Comparison of ENCODE assay signal across 10 mouse cellular contexts in the genomic region with DNA sequence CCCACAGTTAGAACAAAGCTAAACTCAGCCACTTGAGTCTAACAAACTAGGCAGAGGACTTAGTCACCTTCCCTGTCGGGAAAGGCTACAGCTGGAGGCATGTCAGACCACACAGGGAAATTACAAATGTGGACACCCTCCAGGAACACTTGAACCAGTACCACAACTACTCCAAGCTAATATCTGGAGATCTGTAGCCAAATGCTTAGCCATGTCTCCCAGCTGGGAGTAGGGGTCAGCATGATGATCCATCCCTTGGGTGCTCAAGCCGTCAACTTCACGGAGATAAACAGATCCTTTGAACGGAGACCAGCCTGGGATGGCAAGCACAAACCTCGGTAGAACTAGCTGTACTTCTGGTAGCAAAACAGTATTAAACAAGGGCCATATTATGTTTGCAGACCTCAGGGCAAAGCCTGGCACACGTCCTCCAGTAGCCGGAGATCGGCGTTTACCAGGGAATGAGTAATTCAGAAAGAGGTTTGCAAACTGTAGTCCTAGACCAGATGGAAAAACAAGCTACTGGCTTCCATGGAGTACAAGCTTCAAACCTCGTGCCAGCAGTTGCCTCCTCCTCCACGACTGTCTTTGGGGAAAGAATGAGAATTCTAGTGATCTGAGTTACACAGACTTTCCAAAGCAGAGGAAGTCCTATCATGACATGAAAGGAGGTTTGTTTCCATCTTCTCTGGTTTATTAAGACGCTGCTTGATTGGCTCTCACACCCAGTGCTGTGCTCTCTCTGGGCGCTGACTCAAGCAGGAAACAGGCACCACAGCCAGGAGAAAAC. TPM values are rescaled to one million over a fixed set of nuclear protein-coding genes. Genes with fewer than 3 reads are reported as not detected.
A peak's percentile ranks its signal among the peaks of the same experiment; 100 is the strongest.
DNase-seq lines count a peak whose midpoint lies in the region; ATAC-seq and TF ChIP-seq lines count a peak whose summit lies in the region.
"Had no signal": no experiment of that assay in that cellular context is flagged by ENCODE, and none has a peak within 500 bp of the region (broad histone marks: within the 10 kb centered on the region; RNA-seq: fewer than 3 reads in every experiment).

No protein-coding gene starts in this region.

- H3K27ac ChIP-seq in forebrain, embryonic 16.5 days (ENCODE audit: low read length): no peak overlapping the region
- no peak overlapping the region for H3K27ac ChIP-seq in forebrain, embryonic 12.5 days
- peak overlapping the region; percentile 67 for H3K27ac ChIP-seq in heart, adult 2 months
- no peak overlapping the region for H3K27ac ChIP-seq in liver, embryonic 11.5 days (ENCODE audit: low read depth, low read length)
- H3K27ac ChIP-seq in kidney, embryonic 14.5 days (ENCODE audit: low read depth, low read length): no peak overlapping the region
- H3K27ac ChIP-seq: liver, embryonic 13.5 days had no signal

- no peak overlapping the region for H3K9ac ChIP-seq in forebrain, embryonic 16.5 days (replicated peaks; ENCODE audit: low read depth, low read length)
- no peak overlapping the region for H3K9ac ChIP-seq in forebrain, embryonic 12.5 days
- no peak overlapping the region for H3K9ac ChIP-seq in heart, adult 2 months (ENCODE audit: low read depth, low read length)
- H3K9ac ChIP-seq in liver, embryonic 11.5 days (ENCODE audit: low read depth, low read length): no peak overlapping the region
- no peak overlapping the region for H3K9ac ChIP-seq in kidney, embryonic 14.5 days (ENCODE audit: low read depth, low read length)
- H3K9ac ChIP-seq: liver, embryonic 13.5 days had no signal

- no peaks in the 10 kb centered on the region for H3K36me3 ChIP-seq in forebrain, embryonic 16.5 days (ENCODE audit: control insufficient read depth, insufficient read depth)
- no peaks in the 10 kb centered on the region for H3K36me3 ChIP-seq in forebrain, embryonic 12.5 days (replicated peaks)
- no peaks in the 10 kb centered on the region for H3K36me3 ChIP-seq in heart, adult 2 months (ENCODE audit: control insufficient read depth, insufficient read depth, low read length)
- no peaks in the 10 kb centered on the region for H3K36me3 ChIP-seq in liver, embryonic 11.5 days (ENCODE audit: control insufficient read depth, insufficient read depth, low read length)
- H3K36me3 ChIP-seq in kidney, embryonic 14.5 days (ENCODE audit: control insufficient read depth, insufficient read depth, low read length): no peaks in the 10 kb centered on the region
- H3K36me3 ChIP-seq: liver, embryonic 13.5 days had no signal

- no peaks in the 10 kb centered on the region for H3K4me1 ChIP-seq in forebrain, embryonic 16.5 days (replicated peaks; ENCODE audit: control insufficient read depth, insufficient read depth, low read length)
- peaks cover 10% of the 10 kb centered on the region for H3K4me1 ChIP-seq in forebrain, embryonic 12.5 days
- peaks cover 8% of the 10 kb centered on the region for H3K4me1 ChIP-seq in heart, adult 2 months (ENCODE audit: control insufficient read depth, insufficient read depth, low read length)
- no peaks in the 10 kb centered on the region for H3K4me1 ChIP-seq in liver, embryonic 11.5 days (replicated peaks; ENCODE audit: control insufficient read depth, insufficient read depth, low read length)
- H3K4me1 ChIP-seq in kidney, embryonic 14.5 days (ENCODE audit: control insufficient read depth, insufficient read depth, low read length): no peaks in the 10 kb centered on the region

- WGBS in forebrain, embryonic 16.5 days: 71% methylated on average over 13 of the region's 13 CpGs
- 79% methylated on average over 13 of the region's 13 CpGs for WGBS in forebrain, embryonic 12.5 days
- 35% methylated on average over 13 of the region's 13 CpGs for WGBS in heart, adult 2 months
- WGBS in liver, embryonic 11.5 days: 72% methylated on average over 13 of the region's 13 CpGs
- WGBS in kidney, embryonic 14.5 days: 71% methylated on average over 13 of the region's 13 CpGs

- intact Hi-C loops in heart, adult 2 months (cut with DNase I): loop anchor here (5.0 kb wide), 1 partner anchor 106 kb away; a partner anchor contains a TSS

- DNase-seq in heart, adult 2 months: peak; percentile 57 to 69
- DNase-seq in layer of hippocampus, postnatal 14 days (ENCODE audit: low spot score in 2 of 2): peak; percentile 34 to 71
- DNase-seq in embryo, embryonic 10.5 days (ENCODE audit: low spot score): no peak
- DNase-seq in liver, embryonic 11.5 days (ENCODE audit: low spot score): no peak
- DNase-seq: liver, embryonic 13.5 days had no signal

- 0 out of 2 replicates have a peak, but pooled peaks cover 2% of the 10 kb centered on the region for H3K9me3 ChIP-seq in forebrain, embryonic 16.5 days (ENCODE audit: control insufficient read depth, low read length)
- no peaks in the 10 kb centered on the region for H3K9me3 ChIP-seq in forebrain, embryonic 12.5 days
- H3K9me3 ChIP-seq in liver, embryonic 11.5 days (ENCODE audit: control insufficient read depth, low read length): no peaks in the 10 kb centered on the region
- H3K9me3 ChIP-seq in kidney, embryonic 14.5 days (ENCODE audit: control insufficient read depth, low read length): no peaks in the 10 kb centered on the region
- H3K9me3 ChIP-seq: liver, embryonic 13.5 days had no signal

- TF ChIP-seq POLR2A in heart, adult 2 months (IDR thresholded peaks at IDR 0.05; ENCODE audit: insufficient read depth, low read depth, low read length): no peak

- 0 out of 2 replicates have a peak, but pooled peaks have one; percentile 15 for TF ChIP-seq EP300 in heart, adult 2 months (IDR thresholded peaks at IDR 0.05; ENCODE audit: insufficient read depth, low read depth, low read length)

- no peaks in the 10 kb centered on the region for H3K27me3 ChIP-seq in forebrain, embryonic 16.5 days (replicated peaks; ENCODE audit: control insufficient read depth, insufficient read depth, low read length)
- no peaks in the 10 kb centered on the region for H3K27me3 ChIP-seq in forebrain, embryonic 12.5 days
- no peaks in the 10 kb centered on the region for H3K27me3 ChIP-seq in heart, adult 2 months (ENCODE audit: control insufficient read depth, insufficient read depth, low read length)
- H3K27me3 ChIP-seq in liver, embryonic 11.5 days (replicated peaks; ENCODE audit: control insufficient read depth, insufficient read depth, low read length): no peaks in the 10 kb centered on the region
- H3K27me3 ChIP-seq in kidney, embryonic 14.5 days (ENCODE audit: control insufficient read depth, insufficient read depth, low read length): no peaks in the 10 kb centered on the region
- H3K27me3 ChIP-seq: liver, embryonic 13.5 days had no signal

- no peaks in the 10 kb centered on the region for H3K79me2 ChIP-seq in heart, adult 2 months (replicated peaks; ENCODE audit: control insufficient read depth, insufficient read depth, low read length)

- ATAC-seq in forebrain, embryonic 16.5 days: 0 out of 2 replicates have a peak, but pooled peaks have one; percentile 31
- no peak for ATAC-seq in forebrain, embryonic 12.5 days (ENCODE audit: low FRiP score)
- ATAC-seq in CD4-positive, CD25-positive, alpha-beta regulatory T cell, adult 4 months: peak; percentile 87
- no peak for ATAC-seq in liver, embryonic 11.5 days (replicated peaks; ENCODE audit: low FRiP score)
- ATAC-seq in kidney, embryonic 14.5 days (ENCODE audit: low FRiP score, low TSS enrichment): no peak

- TF ChIP-seq CTCF in heart, adult 2 months (IDR thresholded peaks at IDR 0.05): no peak

- no peak overlapping the region for H3K4me2 ChIP-seq in forebrain, embryonic 16.5 days (ENCODE audit: low read length)
- H3K4me2 ChIP-seq in forebrain, embryonic 12.5 days: no peak overlapping the region
- H3K4me2 ChIP-seq in liver, embryonic 11.5 days: no peak overlapping the region
- no peak overlapping the region for H3K4me2 ChIP-seq in kidney, embryonic 14.5 days (replicated peaks; ENCODE audit: low read depth, low read length)
- H3K4me2 ChIP-seq: liver, embryonic 13.5 days had no signal

- H3K4me3 ChIP-seq in forebrain, embryonic 16.5 days (replicated peaks; ENCODE audit: low read length): no peak overlapping the region
- no peak overlapping the region for H3K4me3 ChIP-seq in forebrain, embryonic 12.5 days (replicated peaks)
- H3K4me3 ChIP-seq in heart, adult 2 months: no peak overlapping the region
- no peak overlapping the region for H3K4me3 ChIP-seq in liver, embryonic 11.5 days (ENCODE audit: low read depth, low read length)
- H3K4me3 ChIP-seq in kidney, embryonic 14.5 days (ENCODE audit: low read length): no peak overlapping the region
- H3K4me3 ChIP-seq: liver, embryonic 13.5 days had no signal

RNA-seq across cellular contexts. Expression of a gene that starts 26.4 kb away (rescaled TPM):
- polyA plus RNA-seq in forebrain, embryonic 16.5 days (2015; fragmentation: Nextera tagmentation; extraction: Ambion mirVana): not detected in 2 replicates
- not detected in 2 replicates for polyA plus RNA-seq in forebrain, embryonic 12.5 days (2016; fragmentation: Nextera tagmentation; extraction: Ambion mirVana)
- not detected for polyA plus RNA-seq in CD4-positive, CD25-positive, alpha-beta regulatory T cell, adult 4 months (2017; shearing (Covaris generic))
- not detected for total RNA-seq in heart, adult 2 months (2021)
- polyA plus RNA-seq in heart, adult 2 months (2012; rRNA removed): not detected in 2 replicates
- total RNA-seq in layer of hippocampus, postnatal 14 days (2021): not detected
- polyA plus RNA-seq in liver, embryonic 11.5 days (2014; fragmentation: Nextera tagmentation; extraction: Ambion mirVana): 0.26 and 0.27 TPM in 2 replicates
- polyA plus RNA-seq in kidney, embryonic 14.5 days (2014; fragmentation: Nextera tagmentation; extraction: Ambion mirVana): not detected in 2 replicates
- polyA plus RNA-seq: cortical plate, adult 2 months had no signal

RNA-seq across cellular contexts. Expression of a gene that starts 32.4 kb away (rescaled TPM):
- not detected in 2 replicates for polyA plus RNA-seq in forebrain, embryonic 16.5 days (2015; fragmentation: Nextera tagmentation; extraction: Ambion mirVana)
- 0.60 TPM in 1 of 2 replicates, not detected in the other for polyA plus RNA-seq in forebrain, embryonic 12.5 days (2016; fragmentation: Nextera tagmentation; extraction: Ambion mirVana)
- not detected for polyA plus RNA-seq in CD4-positive, CD25-positive, alpha-beta regulatory T cell, adult 4 months (2017; shearing (Covaris generic))
- total RNA-seq in heart, adult 2 months (2021): not detected
- polyA plus RNA-seq in heart, adult 2 months (2012; rRNA removed): not detected in 2 replicates
- total RNA-seq in layer of hippocampus, postnatal 14 days (2021): not detected
- polyA plus RNA-seq in liver, embryonic 11.5 days (2014; fragmentation: Nextera tagmentation; extraction: Ambion mirVana): 1.0 and 1.2 TPM in 2 replicates
- 0.58 and 0.76 TPM in 2 replicates for polyA plus RNA-seq in kidney, embryonic 14.5 days (2014; fragmentation: Nextera tagmentation; extraction: Ambion mirVana)
- polyA plus RNA-seq: cortical plate, adult 2 months had no signal

RNA-seq across cellular contexts. Expression of a gene that starts 38.1 kb away (rescaled TPM):
- not detected in 2 replicates for polyA plus RNA-seq in forebrain, embryonic 16.5 days (2015; fragmentation: Nextera tagmentation; extraction: Ambion mirVana)
- not detected in 2 replicates for polyA plus RNA-seq in forebrain, embryonic 12.5 days (2016; fragmentation: Nextera tagmentation; extraction: Ambion mirVana)
- not detected for polyA plus RNA-seq in CD4-positive, CD25-positive, alpha-beta regulatory T cell, adult 4 months (2017; shearing (Covaris generic))
- total RNA-seq in heart, adult 2 months (2021): not detected
- 0.53 TPM in 1 of 2 replicates, not detected in the other for polyA plus RNA-seq in heart, adult 2 months (2012; rRNA removed)
- total RNA-seq in layer of hippocampus, postnatal 14 days (2021): not detected
- 0.36 and 0.52 TPM in 2 replicates for polyA plus RNA-seq in liver, embryonic 11.5 days (2014; fragmentation: Nextera tagmentation; extraction: Ambion mirVana)
- 0.34 TPM in 1 of 2 replicates, not detected in the other for polyA plus RNA-seq in kidney, embryonic 14.5 days (2014; fragmentation: Nextera tagmentation; extraction: Ambion mirVana)
- polyA plus RNA-seq: cortical plate, adult 2 months had no signal

RNA-seq across cellular contexts. Expression of a gene that starts 44.2 kb away (rescaled TPM):
- not detected in 2 replicates for polyA plus RNA-seq in forebrain, embryonic 16.5 days (2015; fragmentation: Nextera tagmentation; extraction: Ambion mirVana)
- polyA plus RNA-seq in forebrain, embryonic 12.5 days (2016; fragmentation: Nextera tagmentation; extraction: Ambion mirVana): 0.17 TPM in 1 of 2 replicates, not detected in the other
- not detected for polyA plus RNA-seq in CD4-positive, CD25-positive, alpha-beta regulatory T cell, adult 4 months (2017; shearing (Covaris generic))
- not detected for total RNA-seq in heart, adult 2 months (2021)
- polyA plus RNA-seq in heart, adult 2 months (2012; rRNA removed): 0.15 TPM in 1 of 2 replicates, not detected in the other
- total RNA-seq in layer of hippocampus, postnatal 14 days (2021): not detected
- polyA plus RNA-seq in liver, embryonic 11.5 days (2014; fragmentation: Nextera tagmentation; extraction: Ambion mirVana): 0.55 and 1.1 TPM in 2 replicates
- polyA plus RNA-seq in kidney, embryonic 14.5 days (2014; fragmentation: Nextera tagmentation; extraction: Ambion mirVana): 0.41 and 0.44 TPM in 2 replicates
- polyA plus RNA-seq: cortical plate, adult 2 months had no signal

RNA-seq across cellular contexts. Expression of a gene that starts 54.0 kb away (rescaled TPM):
- not detected in 2 replicates for polyA plus RNA-seq in forebrain, embryonic 16.5 days (2015; fragmentation: Nextera tagmentation; extraction: Ambion mirVana)
- 0.65 and 0.95 TPM in 2 replicates for polyA plus RNA-seq in forebrain, embryonic 12.5 days (2016; fragmentation: Nextera tagmentation; extraction: Ambion mirVana)
- not detected for polyA plus RNA-seq in CD4-positive, CD25-positive, alpha-beta regulatory T cell, adult 4 months (2017; shearing (Covaris generic))
- total RNA-seq in heart, adult 2 months (2021): under 1 TPM; 0.29 to 0.80 TPM
- 1.1 and 3.2 TPM in 2 replicates for polyA plus RNA-seq in heart, adult 2 months (2012; rRNA removed)
- total RNA-seq in layer of hippocampus, postnatal 14 days (2021): not detected
- 1.7 and 1.9 TPM in 2 replicates for polyA plus RNA-seq in liver, embryonic 11.5 days (2014; fragmentation: Nextera tagmentation; extraction: Ambion mirVana)
- 0.20 and 0.26 TPM in 2 replicates for polyA plus RNA-seq in kidney, embryonic 14.5 days (2014; fragmentation: Nextera tagmentation; extraction: Ambion mirVana)
- polyA plus RNA-seq: cortical plate, adult 2 months had no signal

Comparison
In these comparisons a context has a peak if more than half of its experiments do, and no peak if none do; other contexts are left out.
1. ATAC-seq: peak in forebrain, embryonic 16.5 days (single experiment) and CD4-positive, CD25-positive, alpha-beta regulatory T cell, adult 4 months (single experiment); none in forebrain, embryonic 12.5 days (single experiment), liver, embryonic 11.5 days (single experiment) and kidney, embryonic 14.5 days (single experiment).
2. DNase-seq: peak in heart, adult 2 months (2 of 2) and layer of hippocampus, postnatal 14 days (2 of 2); none in embryo, embryonic 10.5 days (single experiment) and liver, embryonic 11.5 days (single experiment).